Comparison of ENCODE assay signal across 8 mouse cellular contexts in the genomic region with DNA sequence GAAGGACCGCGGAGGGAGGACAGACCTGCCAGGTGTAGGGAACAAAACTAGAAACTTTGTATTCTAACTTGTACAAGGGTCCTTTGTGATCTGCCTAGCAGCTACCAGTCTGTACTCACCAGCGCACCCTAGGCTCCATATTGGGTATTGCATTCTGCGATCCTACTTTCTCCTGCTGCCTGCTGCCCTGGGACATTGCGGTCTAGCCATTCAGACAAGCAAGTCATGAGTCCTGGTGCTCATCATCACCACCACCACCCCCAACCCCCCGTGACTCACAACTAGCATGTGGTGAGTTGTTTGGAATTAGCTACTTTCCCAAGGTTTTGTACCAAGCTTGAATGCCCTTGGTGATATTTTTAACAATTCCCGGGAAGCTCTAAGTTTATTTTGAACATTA. TPM values are rescaled to one million over a fixed set of nuclear protein-coding genes. Genes with fewer than 3 reads are reported as not detected.
A peak's percentile ranks its signal among the peaks of the same experiment; 100 is the strongest.
DNase-seq lines count a peak whose midpoint lies in the region; ATAC-seq and TF ChIP-seq lines count a peak whose summit lies in the region.

No protein-coding gene starts in this region.

- H3K4me1 ChIP-seq in heart, embryonic 12.5 days (replicated peaks): peaks cover 17% of the 10 kb centered on the region
- H3K4me1 ChIP-seq in small intestine, adult 2 months (ENCODE audit: control insufficient read depth, insufficient read depth, insufficient read length, low read length): no peaks in the 10 kb centered on the region

- TF ChIP-seq CTCF in small intestine, adult 2 months (IDR thresholded peaks at IDR 0.05; ENCODE audit: extremely low read depth, insufficient read length, insufficient replicate concordance, low read depth, low read length): peak; percentile 64; the same call in 1 of the 2 replicates

- 22% methylated on average over 7 of the region's 7 CpGs for WGBS in heart, embryonic 12.5 days
- whole genome bisulfite sequencing in small intestine, adult 2 months: 29% methylated on average over 7 of the region's 7 CpGs

- H3K27me3 ChIP-seq in heart, embryonic 12.5 days (replicated peaks): no peaks in the 10 kb centered on the region
- H3K27me3 ChIP-seq in small intestine, adult 2 months (ENCODE audit: control insufficient read depth, insufficient read depth, low read length): no peaks in the 10 kb centered on the region

- no peaks in the 10 kb centered on the region for H3K36me3 ChIP-seq in heart, embryonic 12.5 days
- no peaks in the 10 kb centered on the region for H3K36me3 ChIP-seq in small intestine, adult 2 months (ENCODE audit: control insufficient read depth, insufficient read depth, low read length)

- H3K4me2 ChIP-seq in heart, embryonic 12.5 days: no peak overlapping the region

- DNase-seq in heart, adult 11 months: peak; percentile 92
- peak; percentile 84 for DNase-seq in adrenal gland, postnatal 10 days
- peak; percentile 73 for DNase-seq in embryo, embryonic 9.5 days (ENCODE audit: extremely low spot score)
- peak; percentile 35 to 59 for DNase-seq in heart, adult 9 months (ENCODE audit: low spot score in 2 of 2)
- peak; percentile 9 for DNase-seq in layer of hippocampus, adult 9-11 months
- peak; percentile 89 for DNase-seq in lung, postnatal 36 days

- no peak for ATAC-seq in heart, embryonic 12.5 days (ENCODE audit: insufficient number of reproducible peaks, low FRiP score)

- no peaks in the 10 kb centered on the region for H3K9me3 ChIP-seq in heart, embryonic 12.5 days (replicated peaks)

- TF ChIP-seq POLR2A in small intestine, adult 2 months (IDR thresholded peaks at IDR 0.05; ENCODE audit: low read depth, low read length): no peak

- H3K9ac ChIP-seq in heart, embryonic 12.5 days: no peak overlapping the region

- no peak overlapping the region for H3K4me3 ChIP-seq in heart, embryonic 12.5 days
- H3K4me3 ChIP-seq in small intestine, adult 2 months (ENCODE audit: low read depth, low read length): no peak overlapping the region

- no peak overlapping the region for H3K27ac ChIP-seq in heart, embryonic 12.5 days (ENCODE audit: poor library complexity, severe bottlenecking)
- no peak overlapping the region for H3K27ac ChIP-seq in small intestine, adult 2 months (ENCODE audit: insufficient read depth, low read depth, low read length)

RNA-seq across cellular contexts. Expression of gene Hmcn1, which starts 17.8 kb away (rescaled TPM):
- polyA plus RNA-seq in heart, embryonic 12.5 days (2016; fragmentation: Nextera tagmentation; extraction: Ambion mirVana): 20.9 and 23.7 TPM in 2 replicates
- total RNA-seq in adrenal gland, postnatal 10 days (2021): 10 to 100 TPM in 1 of 2 experiments, 1 to 10 TPM in 1; 5.9 to 11.2 TPM
- 1.9 and 2.6 TPM in 2 replicates for polyA plus RNA-seq in small intestine, adult 2 months (2012; rRNA removed)

Comparison
In these comparisons a context has a peak if more than half of its experiments do, and no peak if none do; other contexts are left out.
1. DNase-seq: peak in every context shown above with its lines; median percentile 92 in heart, adult 11 months; 89 in lung, postnatal 36 days; 84 in adrenal gland, postnatal 10 days; 73 in embryo, embryonic 9.5 days; 47 in heart, adult 9 months; 9 in layer of hippocampus, adult 9-11 months.